Mouse (Mus musculus) effector memory CD4-positive, alpha-beta T cell, adult 5 months (primary cell): Measurements from ENCODE around the gene Tmf1. TPM values are rescaled to one million over a fixed set of nuclear protein-coding genes. Genes with fewer than 3 reads are reported as not detected.

ENCODE experiments used
- polyA plus RNA-seq: library from polyadenylated mRNA; unstranded; fragments of 100-300 nt; shearing (Covaris generic); gene quantifications from one replicate; pipeline ENCODE4 v1.2.1, GENCODE M21; 2017

Tmf1 gene
- 41.6 TPM for polyA plus RNA-seq

GRCm38 (mm10) chr6:97178491-97179366, at the start of gene Tmf1:
Tmf1 (minus strand) TSS chr6:97179122.

DNA sequence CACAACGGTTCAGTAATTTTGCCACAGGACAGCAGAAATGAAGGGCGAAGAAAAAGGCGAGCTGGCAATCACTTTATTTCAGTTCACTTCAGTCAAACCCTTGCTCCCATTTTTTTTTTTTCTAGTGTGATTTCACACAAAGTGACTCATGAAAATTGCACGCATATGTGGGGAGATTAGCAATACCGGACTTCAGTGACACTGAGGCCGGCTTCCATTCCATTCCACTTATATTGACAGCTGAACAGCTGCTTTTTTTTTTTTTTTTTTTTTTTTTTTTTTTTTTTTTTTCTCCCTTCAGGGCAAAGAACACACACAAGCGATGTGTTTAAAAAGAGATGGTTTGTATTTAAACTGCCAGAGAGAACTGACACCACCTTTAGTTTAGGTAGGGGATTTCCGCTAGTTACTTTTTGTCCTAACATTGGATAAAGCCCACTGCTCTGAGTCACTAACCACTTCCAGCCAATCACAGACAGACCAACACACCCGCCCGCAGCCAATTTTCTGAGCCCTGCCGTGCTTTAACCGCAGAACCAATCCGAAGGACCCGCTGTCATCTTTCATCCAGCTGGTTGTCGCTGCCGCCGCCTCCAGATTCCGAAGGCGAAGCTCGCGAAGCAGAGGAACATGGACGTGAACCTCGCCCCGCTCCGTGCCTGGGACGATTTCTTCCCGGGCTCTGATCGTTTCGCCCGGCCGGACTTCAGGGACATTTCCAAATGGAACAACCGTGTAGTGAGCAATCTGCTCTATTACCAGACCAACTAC, 31.5 kb upstream of the Tmf1 start, which contains the start of gene Arl6ip5:
TSS of gene Arl6ip5 (plus strand) at position 499 of the 771 bp plus-strand sequence.

DNA sequence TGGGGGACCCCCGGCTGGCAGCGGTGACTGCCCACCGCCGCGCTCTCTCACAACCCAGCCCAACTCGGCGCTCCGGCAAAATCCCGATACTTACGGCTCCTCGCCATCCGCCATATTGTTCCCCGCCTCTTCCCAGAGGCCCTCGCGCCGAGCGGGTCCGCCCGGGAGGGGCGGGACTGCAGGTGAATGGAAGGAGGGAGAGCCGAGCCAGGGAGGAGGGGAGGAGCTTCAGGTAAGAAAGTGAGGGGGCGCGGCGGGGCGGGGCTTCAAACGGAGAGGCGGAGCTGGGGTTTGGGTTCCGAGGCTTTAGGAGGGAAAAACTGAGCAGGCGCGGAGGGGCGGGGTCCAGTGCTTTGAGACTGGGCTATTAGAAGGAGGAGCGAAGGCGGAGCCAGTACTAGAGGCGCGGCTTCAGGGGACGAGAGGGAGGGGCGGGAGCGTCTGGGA, 26.5 kb upstream of the Tmf1 start, which contains the start of gene Uba3:
TSS of gene Uba3 (minus strand) at position 209 of the 447 bp plus-strand sequence.

DNA sequence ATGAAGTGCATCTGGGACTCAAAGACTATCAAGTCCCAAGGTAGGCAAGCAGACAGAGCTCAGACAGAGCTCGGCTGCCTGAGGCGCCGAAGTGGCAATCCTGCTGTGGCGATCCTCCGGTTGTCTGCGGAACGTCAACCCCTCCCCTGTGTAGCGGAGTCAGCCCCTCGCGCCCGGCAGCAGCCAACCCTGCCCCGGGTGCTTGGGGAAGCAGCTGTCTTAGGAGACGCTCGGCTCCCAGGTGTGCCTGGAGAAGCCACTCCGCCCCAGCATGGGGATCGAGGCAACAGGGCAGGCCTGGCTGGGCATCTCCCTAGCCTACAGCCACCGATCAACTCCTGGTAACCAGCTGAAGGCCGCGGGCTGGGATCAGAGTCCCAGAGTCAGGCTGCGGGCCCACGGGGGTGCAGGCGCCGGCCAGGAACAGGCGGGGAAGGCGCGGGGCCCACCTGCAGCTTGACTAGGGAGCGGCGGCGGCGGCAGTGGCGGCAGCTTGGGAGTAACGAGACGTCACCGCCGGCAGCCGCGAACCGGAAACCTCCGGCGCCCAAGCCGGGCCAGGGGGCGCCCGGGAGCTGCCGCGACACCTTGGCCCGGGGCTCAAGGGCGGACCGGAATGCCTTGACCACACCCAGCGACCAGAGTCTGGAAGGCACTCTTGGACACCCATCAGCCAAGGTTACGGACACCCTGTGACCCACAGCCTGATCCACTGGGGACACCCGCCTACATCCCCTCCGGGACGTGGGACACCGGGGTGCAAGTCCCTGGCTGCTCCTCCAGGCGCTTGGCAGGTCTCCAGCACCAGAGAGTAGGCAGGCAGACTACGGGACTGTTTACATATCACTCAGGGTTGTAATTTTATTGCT, 30.3 kb downstream of the Tmf1 start, which contains the start of gene Eogt:
TSS of gene Eogt (minus strand) at position 800 of the 869 bp plus-strand sequence.

Other genes starting within 250 kb of the Tmf1 start
- not detected for gene Fam19a4, start 118.7 kb downstream of the Tmf1 start, polyA plus RNA-seq
- gene Eogt, start 29.9 kb downstream of the Tmf1 start, polyA plus RNA-seq: 16.3 TPM
- 28.0 TPM for gene Uba3, start 26.5 kb upstream of the Tmf1 start, polyA plus RNA-seq
- 202 TPM for gene Arl6ip5, start 31.6 kb upstream of the Tmf1 start, polyA plus RNA-seq
- not detected for gene Lmod3, start 73.6 kb upstream of the Tmf1 start, polyA plus RNA-seq